Comparison of ENCODE assay signal across 8 mouse cellular contexts in genomic region chr19:57098241-57099093, GRCm38 (mm10).
DNase-seq lines count a peak whose midpoint lies in the region; ATAC-seq and TF ChIP-seq lines count a peak whose summit lies in the region.

No protein-coding gene starts in this region.

- H3K27me3 ChIP-seq in hindbrain, embryonic 10.5 days (ENCODE audit: insufficient read depth, poor library complexity, severe bottlenecking), result no peaks in the 10 kb centered on the region
- no peaks in the 10 kb centered on the region for H3K27me3 ChIP-seq in hindbrain, embryonic 14.5 days (ENCODE audit: control insufficient read depth, insufficient read depth, low read length)
- no peaks in the 10 kb centered on the region for H3K27me3 ChIP-seq in forebrain, embryonic 15.5 days
- no peaks in the 10 kb centered on the region for H3K27me3 ChIP-seq in small intestine, adult 2 months (ENCODE audit: control insufficient read depth, insufficient read depth, low read length)

- 70% methylated on average over 14 of the region's 14 CpGs for WGBS in hindbrain, embryonic 10.5 days
- 82% methylated on average over 14 of the region's 14 CpGs for WGBS in hindbrain, embryonic 14.5 days
- WGBS in forebrain, embryonic 15.5 days, result 67% methylated on average over 14 of the region's 14 CpGs
- 31% methylated on average over 14 of the region's 14 CpGs for WGBS in small intestine, adult 2 months

- intact Hi-C loops in heart, postnatal 14 days (cut with DNase I), result loop anchor here (5.0 kb wide), 1 partner anchor 34 kb away; no protein-coding TSS in a partner anchor
- intact Hi-C loops in left cerebral cortex, postnatal 14 days (cut with DNase I), result no loop called here

- peaks cover 14% of the 10 kb centered on the region; the same call in 1 of the 2 replicates for H3K4me1 ChIP-seq in hindbrain, embryonic 10.5 days (replicated peaks)
- no peaks in the 10 kb centered on the region for H3K4me1 ChIP-seq in hindbrain, embryonic 14.5 days (replicated peaks; ENCODE audit: control insufficient read depth, insufficient read depth, low read length)
- 0 out of 2 replicates have a peak, but pooled peaks cover 2% of the 10 kb centered on the region for H3K4me1 ChIP-seq in forebrain, embryonic 15.5 days
- H3K4me1 ChIP-seq in small intestine, adult 2 months (ENCODE audit: control insufficient read depth, insufficient read depth, insufficient read length, low read length), result peaks cover 13% of the 10 kb centered on the region; the same call in 1 of the 2 replicates

- H3K4me3 ChIP-seq in hindbrain, embryonic 10.5 days, result no peak overlapping the region
- H3K4me3 ChIP-seq in hindbrain, embryonic 14.5 days (replicated peaks; ENCODE audit: low read length), result no peak overlapping the region
- H3K4me3 ChIP-seq in forebrain, embryonic 15.5 days, result no peak overlapping the region
- H3K4me3 ChIP-seq in small intestine, adult 2 months (ENCODE audit: low read depth, low read length), result no peak overlapping the region

- no peak for DNase-seq in hindbrain, embryonic 10.5 days (ENCODE audit: low spot score)
- DNase-seq in hindbrain, embryonic 14.5 days (ENCODE audit: low spot score), result no peak
- DNase-seq in R1 (ENCODE audit: low read depth, low spot score), result peak; percentile 70
- peak; percentile 67 to 69 for DNase-seq in heart, postnatal 14 days
- peak; percentile 59 to 71 for DNase-seq in left cerebral cortex, postnatal 14 days (ENCODE audit: low spot score in 2 of 2)
- no peak for DNase-seq in spleen, adult 12 weeks (ENCODE audit: low spot score)

- no peak overlapping the region for H3K4me2 ChIP-seq in hindbrain, embryonic 14.5 days (replicated peaks)
- no peak overlapping the region for H3K4me2 ChIP-seq in forebrain, embryonic 15.5 days (replicated peaks)

- TF ChIP-seq POLR2A in small intestine, adult 2 months (IDR thresholded peaks at IDR 0.05; ENCODE audit: low read depth, low read length), result no peak

- no peak for ATAC-seq in hindbrain, embryonic 14.5 days (ENCODE audit: low FRiP score)
- ATAC-seq in forebrain, embryonic 15.5 days (replicated peaks), result 0 out of 2 replicates have a peak, but pooled peaks have one; percentile 43

- H3K36me3 ChIP-seq in hindbrain, embryonic 10.5 days, result no peaks in the 10 kb centered on the region
- no peaks in the 10 kb centered on the region for H3K36me3 ChIP-seq in hindbrain, embryonic 14.5 days (replicated peaks; ENCODE audit: control insufficient read depth, insufficient read depth)
- H3K36me3 ChIP-seq in forebrain, embryonic 15.5 days, result no peaks in the 10 kb centered on the region
- H3K36me3 ChIP-seq in small intestine, adult 2 months (ENCODE audit: control insufficient read depth, insufficient read depth, low read length), result no peaks in the 10 kb centered on the region

- H3K9me3 ChIP-seq in hindbrain, embryonic 10.5 days, result no peaks in the 10 kb centered on the region
- H3K9me3 ChIP-seq in hindbrain, embryonic 14.5 days (ENCODE audit: control insufficient read depth, low read length), result no peaks in the 10 kb centered on the region
- no peaks in the 10 kb centered on the region for H3K9me3 ChIP-seq in forebrain, embryonic 15.5 days

- no peak for TF ChIP-seq CTCF in small intestine, adult 2 months (IDR thresholded peaks at IDR 0.05; ENCODE audit: extremely low read depth, insufficient read length, insufficient replicate concordance, low read depth, low read length)

- H3K27ac ChIP-seq in hindbrain, embryonic 10.5 days, result peak overlapping the region; percentile 19; the same call in 1 of the 2 replicates
- H3K27ac ChIP-seq in hindbrain, embryonic 14.5 days, result no peak overlapping the region; the same call in 1 of the 2 replicates
- peak overlapping the region; percentile 35 for H3K27ac ChIP-seq in forebrain, embryonic 15.5 days (replicated peaks)
- H3K27ac ChIP-seq in small intestine, adult 2 months (ENCODE audit: insufficient read depth, low read depth, low read length), result peak overlapping the region; percentile 71

- no peak overlapping the region for H3K9ac ChIP-seq in hindbrain, embryonic 14.5 days
- H3K9ac ChIP-seq in forebrain, embryonic 15.5 days (replicated peaks), result no peak overlapping the region

Comparison
In these comparisons a context has a peak if more than half of its experiments do, and no peak if none do; other contexts are left out.
1. DNase-seq: peak in R1 (single experiment), heart, postnatal 14 days (2 of 2) and left cerebral cortex, postnatal 14 days (2 of 2); none in hindbrain, embryonic 10.5 days (single experiment), hindbrain, embryonic 14.5 days (single experiment) and spleen, adult 12 weeks (single experiment).